Mouse (Mus musculus) heart, embryonic 12.5 days (tissue): Measurements from ENCODE around the gene Ly6g6d. TPM values are rescaled to one million over a fixed set of nuclear protein-coding genes. Genes with fewer than 3 reads are reported as not detected.
"Not testable (repeated sequence)": the region's sequence is repeated elsewhere in the genome, so short reads cannot be mapped to it uniquely, and the experiment has no call there.

ENCODE experiments used
- ATAC-seq: fragments of 200-750 bp; cut with Nextera tagmentation; 2 replicates; pipeline ENCODE4 v1.8.0; 2017; ENCODE audit warnings: moderate TSS enrichment, moderate library complexity; ENCODE audit not compliant: insufficient number of reproducible peaks, low FRiP score
- H3K27ac ChIP-seq: fragments of 300-500 bp; sonication (generic); 2 replicates; pipeline ENCODE4 v1.5.1; 2016; ENCODE audit warnings: mild to moderate bottlenecking, moderate library complexity; ENCODE audit not compliant: poor library complexity, severe bottlenecking
- H3K27me3 ChIP-seq: fragments of 300-500 bp; sonication (generic); replicated peaks from 2 replicates; pipeline ENCODE4 v1.6.1; 2016; ENCODE audit warnings: mild to moderate bottlenecking, moderate library complexity
- H3K36me3 ChIP-seq: fragments of 300-500 bp; sonication (generic); 2 replicates; pipeline ENCODE4 v1.6.1; 2016; ENCODE audit warnings: mild to moderate bottlenecking, moderate library complexity
- H3K4me1 ChIP-seq: fragments of 300-500 bp; sonication (generic); replicated peaks from 2 replicates; pipeline ENCODE4 v1.6.1; 2016; ENCODE audit warnings: mild to moderate bottlenecking
- H3K4me2 ChIP-seq: fragments of 300-500 bp; sonication (generic); 2 replicates; pipeline ENCODE4 v1.6.1; 2016; ENCODE audit warnings: mild to moderate bottlenecking, moderate library complexity
- H3K4me3 ChIP-seq: fragments of 300-500 bp; sonication (generic); 2 replicates; pipeline ENCODE4 v1.5.1; 2016; ENCODE audit warnings: mild to moderate bottlenecking
- H3K9ac ChIP-seq: fragments of 300-500 bp; sonication (generic); 2 replicates; pipeline ENCODE4 v1.6.1; 2016; ENCODE audit warnings: mild to moderate bottlenecking, moderate library complexity
- H3K9me3 ChIP-seq: fragments of 300-500 bp; sonication (generic); replicated peaks from 2 replicates; pipeline ENCODE4 v1.6.1; 2016; ENCODE audit warnings: mild to moderate bottlenecking, moderate library complexity
- WGBS: fragments of 180-500 bp; shearing (Covaris S2); methylation state at CpG from one replicate; pipeline ENCODE4 v1.1.7; 2016; 5-methylcytosine and 5-hydroxymethylcytosine counted together
- polyA plus RNA-seq: library from polyadenylated mRNA; unstranded; fragments of >200 nt; fragmentation: Nextera tagmentation; extraction: Ambion mirVana; gene quantifications from 2 replicates; pipeline ENCODE4 v1.2.1, GENCODE M21; 2016

The Ly6g6d gene
- polyA plus RNA-seq, 1 experiment from 2014 or later = 1.8 TPM

GRCm38 (mm10) chr17:35047688-35048087 is 30.2 kb downstream of the Ly6g6d start:
- Histone ChIP-seq H3K36me3 (peaks cover 5% of the 10 kb centered on the region), H3K9ac (0 out of 2 replicates have a peak overlapping the region, but pooled peaks have one; percentile 21), H3K9me3 (no peaks in the 10 kb centered on the region), H3K4me2 (peak overlapping the region; percentile 50), H3K27me3 (no peaks in the 10 kb centered on the region), H3K4me3 (0 out of 2 replicates have a peak overlapping the region, but pooled peaks have one; percentile 17), H3K4me1 (peaks cover 58% of the 10 kb centered on the region), H3K27ac (peak overlapping the region; percentile 99)
- no peak for ATAC-seq
- 35% methylated on average over 1 of the region's 1 CpGs for WGBS

DNA sequence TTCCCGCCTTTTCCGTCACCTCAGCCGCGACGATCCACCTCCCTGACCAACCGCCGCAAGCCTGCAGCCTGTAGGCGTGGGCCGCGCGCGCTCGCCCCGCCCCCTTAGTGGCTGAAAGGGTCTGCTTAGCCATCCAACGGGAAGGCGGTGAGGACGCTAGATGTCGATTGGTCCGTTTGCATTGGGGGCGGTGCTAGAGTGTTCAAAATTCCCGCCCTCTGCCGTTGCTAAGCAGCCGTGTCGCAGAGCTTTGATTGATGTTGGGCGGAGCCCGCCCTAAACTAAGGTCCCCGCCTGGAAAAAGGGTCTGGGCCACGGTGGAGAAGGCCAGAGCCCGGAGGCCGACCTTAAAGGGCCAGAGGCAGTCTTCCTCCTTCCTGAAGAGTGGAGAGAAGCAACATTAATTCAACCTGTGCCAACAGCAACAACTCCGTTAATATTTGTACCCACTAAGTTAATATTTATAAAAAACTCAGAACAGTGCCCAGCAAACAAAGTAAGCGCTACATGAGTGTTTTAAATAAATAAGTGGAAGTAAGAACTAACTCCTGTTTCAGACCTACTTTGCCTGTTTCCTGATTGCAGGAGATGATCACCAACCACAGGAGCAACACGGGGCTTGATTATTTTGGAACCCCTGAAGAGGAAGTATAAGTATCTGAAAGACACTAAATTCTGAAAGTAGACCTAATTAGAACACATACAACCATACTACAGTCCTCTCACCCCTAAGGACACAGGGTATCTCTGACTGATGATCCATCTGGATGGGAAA is 31.0 kb downstream of the Ly6g6d start, which contains the start of gene Msh5:
Gene Msh5 (minus strand): TSS at position 65 of the 775 bp plus-strand sequence.
- H3K27me3 ChIP-seq = no peaks in the 10 kb centered on the region
- 2% methylated on average over 33 of the region's 33 CpGs for WGBS
- ATAC-seq = peak; percentile 91
- peak within 1 kb of the TSS; percentile 94 for H3K9ac ChIP-seq
- peaks cover 50% of the 10 kb centered on the region for H3K4me1 ChIP-seq
- H3K36me3 ChIP-seq = no peaks in the 10 kb centered on the region
- peak within 1 kb of the TSS; percentile 99 for H3K4me2 ChIP-seq
- peak within 1 kb of the TSS; percentile 64 for H3K4me3 ChIP-seq
- no peaks in the 10 kb centered on the region for H3K9me3 ChIP-seq
- H3K27ac ChIP-seq = peak within 1 kb of the TSS; percentile 99

GRCm38 (mm10) chr17:35045807-35046680 is 31.8 kb downstream of the Ly6g6d start:
- peak overlapping the region; percentile 64 for H3K4me3 ChIP-seq
- no peaks in the 10 kb centered on the region for H3K9me3 ChIP-seq
- peak overlapping the region; percentile 94 for H3K9ac ChIP-seq
- ATAC-seq = no peak
- H3K27me3 ChIP-seq = no peaks in the 10 kb centered on the region
- peak overlapping the region; percentile 99 for H3K4me2 ChIP-seq
- WGBS = 2% methylated on average over 48 of the region's 48 CpGs
- H3K4me1 ChIP-seq = peaks cover 48% of the 10 kb centered on the region
- no peaks in the 10 kb centered on the region for H3K36me3 ChIP-seq
- H3K27ac ChIP-seq = peak overlapping the region; percentile 96

DNA sequence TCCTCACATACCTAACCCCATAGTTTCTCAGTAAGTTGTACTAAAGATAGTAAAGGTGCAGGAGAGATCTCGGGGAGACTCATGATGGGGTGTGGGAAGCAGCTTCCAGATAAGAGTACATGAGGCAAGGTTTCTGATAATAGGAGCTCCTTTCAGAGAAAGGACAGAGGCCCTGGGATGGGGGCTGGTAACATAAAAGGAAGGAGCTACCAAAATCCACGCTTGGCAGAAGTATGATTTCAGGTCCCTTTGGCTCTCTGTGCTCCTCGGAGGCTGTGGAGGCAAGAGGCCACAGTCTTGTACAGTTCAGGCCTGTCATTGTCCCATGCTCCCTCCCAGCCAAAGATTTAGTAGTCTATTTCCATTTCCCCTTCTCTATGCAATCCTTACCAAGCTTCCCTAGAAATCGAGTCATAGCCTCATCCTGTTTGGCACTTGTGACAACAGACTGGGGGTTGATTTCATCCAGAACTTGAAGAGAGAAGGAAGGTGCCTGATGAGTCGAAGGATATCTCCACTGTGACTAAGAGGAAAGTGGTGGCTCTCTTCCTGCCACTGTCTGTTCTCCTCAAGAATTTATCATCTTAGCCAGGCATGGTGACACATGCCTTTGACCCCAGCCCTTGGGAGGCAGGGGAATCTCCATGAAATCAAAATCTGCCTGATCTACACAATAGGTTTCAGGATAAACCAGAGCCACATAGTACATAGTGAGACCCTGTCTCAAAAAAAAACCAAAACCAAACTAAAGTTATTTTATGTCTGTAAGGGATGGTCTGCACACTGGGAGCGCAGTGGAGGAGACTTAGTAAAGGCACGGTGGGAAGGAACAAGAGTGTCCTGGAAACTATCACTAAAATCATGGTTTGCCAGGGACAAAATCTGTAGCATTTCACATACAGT is 32.7 kb downstream of the Ly6g6d start:
- H3K4me2 ChIP-seq = peak overlapping the region; percentile 99
- no peak for ATAC-seq
- peak overlapping the region; percentile 64; the same call in 1 of the 2 replicates for H3K4me3 ChIP-seq
- H3K36me3 ChIP-seq = no peaks in the 10 kb centered on the region
- WGBS = 47% methylated on average over 7 of the region's 7 CpGs
- H3K4me1 ChIP-seq = peaks cover 48% of the 10 kb centered on the region
- no peaks in the 10 kb centered on the region for H3K27me3 ChIP-seq
- peak overlapping the region; percentile 96 for H3K27ac ChIP-seq
- H3K9ac ChIP-seq = no peak overlapping the region
- H3K9me3 ChIP-seq = no peaks in the 10 kb centered on the region

DNA sequence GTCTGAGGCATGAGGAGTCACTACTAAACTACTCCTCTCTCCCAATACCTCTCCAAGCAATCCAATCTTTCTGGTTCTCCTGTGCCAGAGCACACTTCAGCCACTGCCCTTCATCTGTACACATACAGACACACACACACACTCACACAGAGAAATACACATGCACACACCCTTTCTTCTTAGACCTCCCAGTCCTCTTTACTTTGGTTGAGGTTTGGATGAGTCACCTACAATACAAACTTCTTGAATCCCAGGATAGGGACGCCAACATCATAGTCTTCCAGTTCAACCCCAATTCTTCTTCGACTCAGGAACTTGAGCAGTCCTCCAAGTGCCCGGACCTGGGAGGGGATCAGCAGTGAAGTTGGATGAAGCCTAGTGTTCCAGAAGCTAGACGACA is 34.1 kb downstream of the Ly6g6d start:
- H3K9ac ChIP-seq = no peak overlapping the region
- H3K27ac ChIP-seq = peak overlapping the region; percentile 40; the same call in 1 of the 2 replicates
- no peak for ATAC-seq

DNA sequence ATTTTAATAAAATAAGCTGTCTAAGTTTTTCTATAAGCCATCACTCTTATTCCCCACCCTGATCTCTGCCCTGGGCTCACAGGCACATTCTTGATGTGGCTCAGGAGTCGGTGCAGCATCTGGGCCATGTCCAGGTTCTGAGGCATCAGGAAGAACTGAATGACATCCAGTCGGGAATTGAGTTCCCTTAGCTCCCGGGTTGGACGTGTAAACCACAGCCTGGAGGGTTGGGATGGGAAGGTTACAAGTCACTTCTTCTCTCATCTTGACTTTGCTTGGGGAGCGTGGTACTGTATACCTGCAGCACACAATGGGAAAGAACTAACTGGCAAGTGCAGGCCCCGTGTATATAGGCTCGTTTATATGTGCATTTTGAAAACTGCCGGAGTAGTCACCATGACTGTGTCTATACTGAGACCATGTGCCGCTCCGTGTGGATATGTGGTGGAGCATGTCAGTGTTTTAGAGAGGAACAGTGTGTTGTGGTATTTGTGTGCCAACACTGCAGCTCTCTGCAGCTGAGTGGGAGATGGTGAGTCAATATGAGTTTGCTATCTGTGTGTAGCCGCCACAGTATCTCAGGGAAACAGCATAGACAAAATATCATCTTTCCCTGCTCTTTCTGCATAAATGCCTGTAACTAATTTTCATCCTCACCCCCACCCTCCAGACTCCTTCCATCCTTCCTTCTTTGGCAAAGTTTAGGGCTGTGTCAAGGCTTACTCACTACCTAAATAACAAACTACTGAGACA is 38.6 kb downstream of the Ly6g6d start:
- no peak for ATAC-seq
- H3K36me3 ChIP-seq = no peaks in the 10 kb centered on the region
- WGBS = 80% methylated on average over 11 of the region's 11 CpGs
- no peak overlapping the region for H3K4me2 ChIP-seq
- no peaks in the 10 kb centered on the region for H3K9me3 ChIP-seq
- H3K9ac ChIP-seq = no peak overlapping the region
- no peaks in the 10 kb centered on the region for H3K27me3 ChIP-seq
- no peak overlapping the region for H3K4me3 ChIP-seq
- peaks cover 4% of the 10 kb centered on the region for H3K4me1 ChIP-seq
- H3K27ac ChIP-seq = no peak overlapping the region

More for the DNA sequence above, 34.1 kb downstream of the Ly6g6d start:
- Histone ChIP-seq H3K4me3 (no peak overlapping the region), H3K27me3 (no peaks in the 10 kb centered on the region), H3K4me1 (peaks cover 40% of the 10 kb centered on the region), H3K4me2 (no peak overlapping the region), H3K9me3 (no peaks in the 10 kb centered on the region), H3K36me3 (no peaks in the 10 kb centered on the region)
- 69% methylated on average over 4 of the region's 4 CpGs for WGBS

DNA sequence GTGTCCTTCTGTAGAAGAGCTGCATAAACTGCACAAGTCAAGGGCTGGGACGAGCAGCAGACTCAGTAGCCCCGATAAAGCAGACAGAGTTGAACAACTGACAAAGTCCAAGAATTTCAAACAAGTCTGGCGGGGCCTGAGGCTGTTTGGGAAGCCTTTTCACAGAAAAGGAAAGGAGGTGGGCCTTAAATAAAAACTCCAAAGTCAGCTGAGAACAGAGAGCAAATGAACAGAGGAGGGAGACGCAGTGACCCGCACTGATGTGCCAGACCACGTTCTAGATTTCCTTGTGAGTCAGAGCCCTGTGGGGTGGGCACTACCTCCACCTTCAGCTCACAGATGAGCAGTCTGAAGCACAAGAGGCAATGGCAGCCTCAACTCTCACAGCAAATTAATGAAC is 43.0 kb downstream of the Ly6g6d start:
- Histone ChIP-seq H3K4me2 (no peak overlapping the region), H3K9me3 (no peaks in the 10 kb centered on the region), H3K4me3 (no peak overlapping the region), H3K27ac (no peak overlapping the region), H3K9ac (no peak overlapping the region), H3K27me3 (no peaks in the 10 kb centered on the region), H3K4me1 (peaks cover 2% of the 10 kb centered on the region; the same call in 1 of the 2 replicates), H3K36me3 (no peaks in the 10 kb centered on the region)
- WGBS = 67% methylated on average over 6 of the region's 6 CpGs
- ATAC-seq = no peak

DNA sequence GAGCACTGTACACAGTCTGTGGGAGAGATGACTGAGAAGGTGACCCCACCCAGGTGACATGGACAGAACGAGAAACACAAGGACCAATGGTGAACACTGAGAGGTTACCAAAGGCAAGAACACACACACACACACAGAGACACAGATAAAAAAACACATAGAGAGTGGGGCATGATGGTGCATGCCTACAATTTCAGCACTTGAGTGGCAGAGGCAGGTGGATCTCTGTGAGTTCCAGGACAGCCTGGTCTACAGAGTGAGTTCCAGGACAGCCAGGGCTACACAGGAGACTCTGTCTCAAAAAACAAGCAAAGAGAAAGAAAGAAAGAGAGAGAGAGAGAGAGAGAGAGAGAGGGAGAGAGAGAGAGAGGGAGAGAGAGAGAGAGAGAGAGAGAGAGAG is 44.2 kb downstream of the Ly6g6d start:
- H3K4me2 ChIP-seq, H3K27ac ChIP-seq, H3K4me1 ChIP-seq, H3K27me3 ChIP-seq, H3K9ac ChIP-seq, H3K36me3 ChIP-seq, H3K9me3 ChIP-seq, H3K4me3 ChIP-seq, ATAC-seq: not testable (repeated sequence)
- WGBS = 43% methylated on average over 1 of the region's 1 CpGs

DNA sequence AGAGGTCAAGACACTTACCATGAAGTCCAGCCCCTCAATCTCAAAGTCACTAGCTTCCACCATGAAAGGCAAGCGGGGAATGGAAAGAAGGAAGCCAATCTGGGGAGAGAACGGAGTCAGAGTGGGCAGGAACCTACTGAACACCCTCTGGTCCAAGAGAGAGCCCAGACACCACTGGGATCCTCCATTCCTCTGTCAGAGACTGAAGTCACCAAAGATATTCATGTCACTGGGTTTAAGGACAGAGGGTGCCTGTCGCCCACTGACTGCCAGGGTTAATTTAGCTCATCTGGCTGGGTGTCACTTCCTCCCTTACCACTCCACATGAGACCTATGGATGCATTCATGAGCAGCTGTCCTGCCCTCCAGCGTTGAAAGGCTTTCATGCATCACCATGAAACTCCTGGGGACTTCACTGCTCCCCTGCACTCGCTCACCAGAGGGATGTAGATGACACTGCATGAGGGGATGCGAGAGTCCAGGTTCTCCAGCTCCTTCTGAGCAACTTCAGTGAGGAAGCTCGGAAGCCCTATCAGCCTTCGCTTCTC is 45.5 kb downstream of the Ly6g6d start:
- Histone ChIP-seq H3K4me3 (no peak overlapping the region), H3K36me3 (no peaks in the 10 kb centered on the region), H3K4me1 (peaks cover 13% of the 10 kb centered on the region), H3K9me3 (no peaks in the 10 kb centered on the region), H3K27me3 (no peaks in the 10 kb centered on the region), H3K27ac (no peak overlapping the region), H3K4me2 (no peak overlapping the region), H3K9ac (no peak overlapping the region)
- no peak for ATAC-seq
- 69% methylated on average over 8 of the region's 8 CpGs for WGBS

- H3K4me2 ChIP-seq = no peak overlapping the region
- no peaks in the 10 kb centered on the region for H3K9me3 ChIP-seq
- no peak overlapping the region for H3K27ac ChIP-seq
- no peaks in the 10 kb centered on the region for H3K36me3 ChIP-seq
- H3K27me3 ChIP-seq = no peaks in the 10 kb centered on the region
- ATAC-seq = no peak
- no peak overlapping the region for H3K4me3 ChIP-seq
- whole genome bisulfite sequencing = 79% methylated on average over 7 of the region's 7 CpGs
- H3K9ac ChIP-seq = no peak overlapping the region
- peaks cover 18% of the 10 kb centered on the region for H3K4me1 ChIP-seq
Observed at GRCm38 (mm10) chr17:35031880-35032279, 46.0 kb downstream of the Ly6g6d start.
